Mouse (Mus musculus): ENCODE results near the gene Pgm3.

Gene Pgm3

DNA sequence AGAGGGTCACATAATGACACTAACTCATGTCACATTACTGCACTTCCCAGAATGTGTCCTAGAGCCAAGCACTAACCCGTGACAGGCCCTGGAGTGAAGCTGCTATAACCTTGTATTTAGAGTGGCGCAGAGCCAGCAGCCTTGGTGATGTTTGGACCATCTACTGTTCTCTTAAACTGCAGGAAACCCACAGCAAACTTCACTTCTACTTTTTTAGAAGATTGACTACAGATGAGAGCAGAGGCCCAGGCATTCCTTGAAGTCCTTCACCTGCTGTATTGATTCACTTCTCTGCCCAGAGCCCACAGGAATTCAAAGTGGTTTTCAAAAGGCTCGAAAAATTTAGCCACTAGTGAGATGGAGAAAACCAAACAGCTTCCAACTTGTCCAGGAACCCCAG lies 11.1 kb downstream of the Pgm3 start:
- no peak for DNase-seq

DNA sequence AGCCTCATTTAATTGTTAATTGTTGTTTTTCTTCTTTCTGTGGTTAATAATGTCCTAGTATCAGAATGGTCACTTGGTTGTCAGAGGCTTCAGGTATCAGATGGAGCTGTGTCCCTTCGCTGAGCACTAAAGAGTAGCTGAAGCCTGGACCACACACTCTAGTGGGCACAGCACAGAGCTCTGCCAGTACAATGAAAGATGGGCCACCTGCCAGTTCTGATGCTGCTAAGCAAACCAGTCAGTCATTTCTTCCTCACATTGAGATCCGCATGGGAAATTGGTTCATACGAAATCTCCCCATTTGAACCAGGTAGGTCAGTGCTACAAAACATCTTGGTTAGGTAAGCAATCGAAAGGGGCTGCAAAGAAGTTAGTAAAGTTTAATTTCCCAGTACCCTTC lies 17.0 kb downstream of the Pgm3 start:
- no peak for DNase-seq

DNA sequence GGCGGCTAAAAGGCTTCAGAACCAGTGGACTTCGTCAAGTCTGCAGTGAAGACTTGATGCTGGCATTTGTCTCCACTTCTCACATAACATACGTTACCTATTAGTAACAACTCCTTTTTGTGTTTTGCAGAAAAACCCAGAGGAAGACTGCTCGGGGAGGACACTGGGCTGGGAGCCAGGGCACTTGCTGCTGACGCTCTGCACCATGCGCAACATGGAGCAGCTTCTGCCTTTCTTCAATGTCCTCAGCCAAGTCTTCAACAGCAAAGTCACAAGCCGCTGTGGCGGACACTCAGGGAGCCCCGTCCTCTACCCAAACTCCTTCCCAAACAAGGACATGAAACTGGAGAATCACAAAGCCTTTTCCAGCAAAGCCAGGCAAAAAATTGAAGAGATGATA lies 17.8 kb downstream of the Pgm3 start:
- DNase-seq = no peak

- no peak for DNase-seq
Measured at GRCm38 (mm10) chr9:86550717-86551116, 20.9 kb downstream of the Pgm3 start.

GRCm38 (mm10) chr9:86549637-86550162 lies 21.9 kb downstream of the Pgm3 start:
- DNase-seq = no peak

DNA sequence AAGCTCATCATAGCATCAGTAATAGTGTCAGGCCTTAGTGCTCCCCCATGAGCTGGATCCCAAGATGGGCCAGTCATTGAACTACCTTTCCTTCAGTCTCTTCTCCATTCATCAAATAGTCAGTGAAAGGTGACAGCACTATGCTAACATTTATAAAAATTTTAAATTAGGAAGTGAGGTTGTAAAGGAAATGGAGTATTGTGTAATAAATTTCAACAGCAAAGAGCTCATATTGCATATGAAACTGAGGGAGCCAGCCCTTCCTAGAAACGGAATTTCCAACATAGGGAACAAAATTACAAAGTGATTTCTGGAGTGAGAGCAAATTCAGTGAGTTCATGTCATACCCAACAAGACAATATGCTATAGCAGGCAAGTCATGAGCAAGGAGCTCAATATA lies 27.1 kb downstream of the Pgm3 start:
- DNase-seq = no peak

- DNase-seq = no peak
Measured at GRCm38 (mm10) chr9:86543451-86543850, 28.2 kb downstream of the Pgm3 start.

DNA sequence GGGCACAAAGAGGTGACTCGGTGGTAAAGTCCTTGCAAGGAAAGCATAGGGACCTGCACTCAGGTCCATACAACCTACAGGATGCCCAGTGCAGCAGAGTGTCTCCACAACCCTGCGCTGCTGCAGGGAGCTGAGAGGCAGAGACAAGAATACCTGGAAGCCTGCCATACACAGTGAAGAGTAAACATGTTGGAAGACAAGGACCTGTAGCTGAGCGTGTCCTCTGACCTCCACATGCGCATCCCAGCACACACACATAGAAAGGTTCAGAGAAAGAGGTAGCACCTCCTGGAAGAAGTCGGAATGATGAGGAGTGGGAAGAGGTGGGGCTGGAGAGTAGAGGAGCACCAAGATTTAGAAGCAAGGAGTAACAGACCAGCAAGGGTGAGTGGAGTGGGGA lies 37.6 kb downstream of the Pgm3 start:
- no peak for DNase-seq

- no peak for DNase-seq
Measured at GRCm38 (mm10) chr9:86525600-86525999, 46.0 kb downstream of the Pgm3 start.

DNA sequence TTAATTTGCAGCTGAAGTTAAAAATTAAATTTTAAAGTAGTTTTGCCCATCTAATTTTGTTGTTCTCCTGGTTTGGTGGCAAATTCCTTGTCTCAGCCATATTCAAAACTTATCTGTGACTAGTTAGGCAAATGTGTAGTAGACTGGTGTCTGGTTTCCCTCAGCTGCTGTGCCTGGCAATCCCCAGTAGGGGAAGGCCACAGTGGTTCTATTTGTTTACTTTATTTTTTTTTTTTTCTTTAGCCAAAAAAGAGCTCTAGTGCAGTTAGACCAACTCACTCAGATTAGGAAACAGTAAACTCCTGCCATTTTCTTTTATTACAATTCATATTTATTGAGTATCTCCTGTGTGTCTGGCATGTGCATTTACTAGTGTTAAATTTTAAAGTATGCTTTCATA lies 49.3 kb downstream of the Pgm3 start:
- DNase-seq = no peak

GRCm38 (mm10) chr9:86514798-86515197 lies 56.8 kb downstream of the Pgm3 start:
- no peak for DNase-seq

DNA sequence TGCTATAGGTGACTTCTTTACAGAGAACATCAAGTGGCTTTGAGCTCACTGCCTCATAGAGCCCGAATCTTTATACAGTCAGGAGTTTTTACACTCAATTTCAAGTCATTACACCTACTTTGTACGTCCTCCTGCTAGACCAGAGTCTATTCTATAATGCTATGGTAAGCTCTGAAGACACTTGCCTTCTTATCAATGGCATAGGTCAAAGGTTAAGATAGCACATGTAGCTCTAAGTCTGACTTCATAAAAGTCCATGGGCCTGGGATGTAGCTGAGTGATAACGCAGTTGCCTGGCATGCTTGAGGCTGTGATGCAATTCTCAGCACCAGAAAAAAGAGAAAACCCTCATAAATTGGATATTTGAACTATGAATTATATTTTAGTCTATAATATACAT lies 57.3 kb downstream of the Pgm3 start:
- no peak for DNase-seq

DNA sequence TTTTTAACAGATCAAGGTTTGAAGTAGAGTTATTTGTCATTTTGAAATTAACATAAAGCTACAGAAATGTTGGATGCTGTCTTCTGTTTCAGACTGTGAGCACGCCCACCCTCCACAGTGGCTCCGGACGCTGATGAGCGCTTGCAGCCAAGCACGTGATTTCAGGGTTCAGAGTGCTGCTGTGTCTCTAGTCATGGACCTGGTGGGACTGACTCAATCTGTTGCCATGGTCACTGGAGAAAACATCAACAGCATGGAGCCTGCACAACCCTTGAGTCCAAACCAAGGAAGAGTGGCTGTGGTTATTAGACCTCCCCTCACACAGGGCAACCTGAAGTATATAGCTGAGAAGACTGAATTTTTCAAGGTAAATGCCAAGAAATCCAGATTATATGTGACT lies 57.9 kb downstream of the Pgm3 start:
- no peak for DNase-seq

GRCm38 (mm10) chr9:86507437-86507836 lies 64.2 kb downstream of the Pgm3 start:
- DNase-seq = no peak

Data from cerebellum, adult 11-12 months (tissue).